Mouse (Mus musculus) cerebellum, postnatal 10 days (tissue): ENCODE results near the gene Dyx1c1.
A peak's percentile ranks its signal among the peaks of the same experiment; 100 is the strongest.

Experiments
- DNase-seq, 2 experiments: peaks; one replicate each; pipeline ENCODE4 v3.0.0; 2021; ENCODE audit warnings: mixed read lengths in 2 of 2

Dyx1c1 gene

GRCm38 (mm10) chr9:72958521-72959450 lies at the start of gene Dyx1c1, which contains the start of gene Gm44503:
TSS of gene Dyx1c1 (plus strand) at chr9:72958785.
TSS of gene Gm44503 (plus strand) at chr9:72958852.
- DNase-seq, result peak; percentile 88

GRCm38 (mm10) chr9:72911381-72911780 lies 47.2 kb upstream of the Dyx1c1 start:
- no peak for DNase-seq

- no peak for DNase-seq
These were observed 45.0 kb upstream of the Dyx1c1 start for GRCm38 (mm10) chr9:72913551-72913950.

- DNase-seq, result no peak
These were observed 42.9 kb upstream of the Dyx1c1 start for GRCm38 (mm10) chr9:72915728-72916127.

- no peak for DNase-seq
These were observed 35.5 kb upstream of the Dyx1c1 start for GRCm38 (mm10) chr9:72923068-72923467.

GRCm38 (mm10) chr9:72925021-72925934 lies 33.3 kb upstream of the Dyx1c1 start, which contains the start of gene Pygo1:
TSS of gene Pygo1 (plus strand) at chr9:72925645.
- DNase-seq, result peak; percentile 69 to 74

GRCm38 (mm10) chr9:72925935-72926258 lies 32.7 kb upstream of the Dyx1c1 start:
- no peak for DNase-seq

- DNase-seq, result no peak
These were observed 27.3 kb upstream of the Dyx1c1 start for GRCm38 (mm10) chr9:72931166-72931790.

- peak; percentile 36 to 42 for DNase-seq
These were observed 23.3 kb upstream of the Dyx1c1 start for GRCm38 (mm10) chr9:72935309-72935708.

- DNase-seq, result no peak
These were observed 22.3 kb upstream of the Dyx1c1 start for GRCm38 (mm10) chr9:72936301-72936700.

GRCm38 (mm10) chr9:72943424-72943823 lies 15.2 kb upstream of the Dyx1c1 start:
- peak; percentile 29 to 31 for DNase-seq

- DNase-seq, result no peak
These were observed 14.3 kb upstream of the Dyx1c1 start for GRCm38 (mm10) chr9:72944286-72944685.

GRCm38 (mm10) chr9:72947010-72947409 lies 11.6 kb upstream of the Dyx1c1 start:
- DNase-seq, result no peak

GRCm38 (mm10) chr9:72949572-72949971 lies 9.0 kb upstream of the Dyx1c1 start:
- DNase-seq, result no peak

GRCm38 (mm10) chr9:72954746-72955145 lies 3.8 kb upstream of the Dyx1c1 start:
- peak; percentile 37 to 42 for DNase-seq

- peak; percentile 64 to 71 for DNase-seq
These were observed 3.0 kb upstream of the Dyx1c1 start for GRCm38 (mm10) chr9:72955546-72955945.

GRCm38 (mm10) chr9:72961346-72961745 lies 2.8 kb downstream of the Dyx1c1 start:
- no peak for DNase-seq

GRCm38 (mm10) chr9:72961959-72962358 lies 3.4 kb downstream of the Dyx1c1 start:
- DNase-seq, result no peak

GRCm38 (mm10) chr9:72968349-72969061 lies 9.9 kb downstream of the Dyx1c1 start:
- DNase-seq, result peak; percentile 62 to 75

- no peak for DNase-seq
These were observed 11.3 kb downstream of the Dyx1c1 start for GRCm38 (mm10) chr9:72969874-72970273.

GRCm38 (mm10) chr9:72972435-72972834 lies 13.8 kb downstream of the Dyx1c1 start:
- no peak for DNase-seq

- DNase-seq, result no peak
These were observed 14.4 kb downstream of the Dyx1c1 start for GRCm38 (mm10) chr9:72972984-72973383.
